ENCODE assay signal across 10 mouse cellular contexts in the genomic region with DNA sequence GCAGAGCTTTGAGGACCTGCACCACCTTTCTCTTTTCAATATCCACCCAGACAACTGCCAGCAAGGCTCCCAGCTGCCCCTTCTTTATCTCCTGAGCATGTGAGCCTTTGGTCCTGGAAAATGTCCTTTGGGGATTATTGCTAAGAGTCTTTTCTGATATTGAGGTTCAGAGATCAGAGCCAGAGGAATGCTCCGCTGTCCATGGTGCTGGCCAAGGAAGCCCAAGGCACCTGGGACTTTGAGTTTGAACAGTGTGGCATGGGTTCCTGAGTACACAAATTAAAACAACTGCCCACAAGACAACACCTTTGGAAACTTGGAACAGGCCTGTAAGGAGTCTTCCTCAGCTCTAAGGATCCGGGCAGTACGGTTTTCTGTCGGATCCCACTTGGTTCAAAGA. TPM values are rescaled to one million over a fixed set of nuclear protein-coding genes. Genes with fewer than 3 reads are reported as not detected.
A peak's percentile ranks its signal among the peaks of the same experiment; 100 is the strongest.
DNase-seq lines count a peak whose midpoint lies in the region; ATAC-seq lines count a peak whose summit lies in the region.
"Had no signal": no experiment of that assay in that cellular context is flagged by ENCODE, and none has a peak within 500 bp of the region (broad histone marks: within the 10 kb centered on the region; RNA-seq: fewer than 3 reads in every experiment).

No protein-coding gene starts in this region.

- H3K36me3 ChIP-seq in kidney, embryonic 16.5 days (ENCODE audit: insufficient read depth, low read length) = no peaks in the 10 kb centered on the region
- no peaks in the 10 kb centered on the region for H3K36me3 ChIP-seq in embryonic facial prominence, embryonic 11.5 days (replicated peaks; ENCODE audit: control insufficient read depth, insufficient read depth, low read depth, low read length)

- H3K4me3 ChIP-seq in kidney, embryonic 16.5 days (ENCODE audit: low read length) = no peak overlapping the region
- H3K4me3 ChIP-seq in embryonic facial prominence, embryonic 11.5 days (ENCODE audit: low read depth, low read length) = no peak overlapping the region

- H3K9ac ChIP-seq in kidney, embryonic 16.5 days (replicated peaks; ENCODE audit: low read length) = no peak overlapping the region
- H3K9ac ChIP-seq in embryonic facial prominence, embryonic 11.5 days (replicated peaks; ENCODE audit: low read length) = no peak overlapping the region

- no peak overlapping the region for H3K27ac ChIP-seq in kidney, embryonic 16.5 days (ENCODE audit: low read length)
- no peak overlapping the region for H3K27ac ChIP-seq in embryonic facial prominence, embryonic 11.5 days (replicated peaks; ENCODE audit: low read depth, low read length)

- no peaks in the 10 kb centered on the region for H3K9me3 ChIP-seq in kidney, embryonic 16.5 days (ENCODE audit: low read length)
- H3K9me3 ChIP-seq in embryonic facial prominence, embryonic 11.5 days (replicated peaks; ENCODE audit: control insufficient read depth, low read length) = no peaks in the 10 kb centered on the region

- no peak for ATAC-seq in kidney, embryonic 16.5 days (ENCODE audit: low FRiP score, low TSS enrichment)
- no peak for ATAC-seq in embryonic facial prominence, embryonic 11.5 days (replicated peaks; ENCODE audit: insufficient number of reproducible peaks, low FRiP score, low TSS enrichment, low read depth)

- H3K27me3 ChIP-seq in kidney, embryonic 16.5 days (ENCODE audit: insufficient read depth, low read length) = no peaks in the 10 kb centered on the region
- H3K27me3 ChIP-seq in embryonic facial prominence, embryonic 11.5 days (ENCODE audit: control insufficient read depth, insufficient read depth, low read length) = no peaks in the 10 kb centered on the region

- peak; percentile 10 for DNase-seq in kidney, adult 9 months
- DNase-seq in urinary bladder, postnatal 14 days (ENCODE audit: low spot score) = peak; percentile 5
- DNase-seq in urinary bladder, postnatal 10 days (ENCODE audit: low spot score) = no peak
- DNase-seq in embryonic facial prominence, embryonic 11.5 days (ENCODE audit: low spot score) = peak; percentile 74
- no peak for DNase-seq in layer of hippocampus, adult 9-11 months
- DNase-seq in layer of hippocampus, adult 11-12 months (ENCODE audit: low spot score) = no peak
- DNase-seq: cerebellum, adult 8-10 months; gastrocnemius, postnatal 14 days had no signal

- no peak overlapping the region for H3K4me2 ChIP-seq in kidney, embryonic 16.5 days (replicated peaks; ENCODE audit: low read depth, low read length)
- H3K4me2 ChIP-seq in embryonic facial prominence, embryonic 11.5 days (ENCODE audit: low read depth, low read length) = no peak overlapping the region

- H3K4me1 ChIP-seq in kidney, embryonic 16.5 days (ENCODE audit: insufficient read depth, low read length) = no peaks in the 10 kb centered on the region
- no peaks in the 10 kb centered on the region for H3K4me1 ChIP-seq in embryonic facial prominence, embryonic 11.5 days (ENCODE audit: control insufficient read depth, insufficient read depth, low read length)

- WGBS in kidney, embryonic 16.5 days = 68% methylated on average over 4 of the region's 4 CpGs
- WGBS in embryonic facial prominence, embryonic 11.5 days = 74% methylated on average over 4 of the region's 4 CpGs

RNA-seq across cellular contexts. Expression of gene Slc28a3, which starts 52.6 kb away (rescaled TPM):
- 0.08 TPM in 1 of 2 replicates, not detected in the other for polyA plus RNA-seq in kidney, embryonic 16.5 days (2015; fragmentation: Nextera tagmentation; extraction: Ambion mirVana)
- 0.07 TPM in 1 of 2 replicates, not detected in the other for polyA plus RNA-seq in embryonic facial prominence, embryonic 11.5 days (2014; fragmentation: Nextera tagmentation; extraction: Ambion mirVana)
- polyA plus RNA-seq: heart, postnatal 0 days had no signal

Comparison
In these comparisons a context has a peak if more than half of its experiments do, and no peak if none do; other contexts are left out.
1. DNase-seq: peak in kidney, adult 9 months (single experiment), urinary bladder, postnatal 14 days (single experiment) and embryonic facial prominence, embryonic 11.5 days (single experiment); none in urinary bladder, postnatal 10 days (single experiment), layer of hippocampus, adult 9-11 months (single experiment) and layer of hippocampus, adult 11-12 months (single experiment).